Mouse (Mus musculus) ES-Bruce4 (cell line): Measurements from ENCODE around the gene Hist1h4k.

Experiments
- CTCF ChIP-seq: IDR thresholded peaks from one replicate; pipeline ENCODE4 v1.8.1; 2011; ENCODE audit warnings: low read depth, low read length
- EP300 ChIP-seq: IDR thresholded peaks from 2 replicates; pipeline ENCODE4 v1.6.1; 2011; ENCODE audit warnings: low read depth, low read length; ENCODE audit not compliant: insufficient read depth
- POLR2A ChIP-seq: IDR thresholded peaks from one replicate; pipeline ENCODE4 v1.8.1; 2011; ENCODE audit warnings: low read length; ENCODE audit not compliant: insufficient read depth

DNA sequence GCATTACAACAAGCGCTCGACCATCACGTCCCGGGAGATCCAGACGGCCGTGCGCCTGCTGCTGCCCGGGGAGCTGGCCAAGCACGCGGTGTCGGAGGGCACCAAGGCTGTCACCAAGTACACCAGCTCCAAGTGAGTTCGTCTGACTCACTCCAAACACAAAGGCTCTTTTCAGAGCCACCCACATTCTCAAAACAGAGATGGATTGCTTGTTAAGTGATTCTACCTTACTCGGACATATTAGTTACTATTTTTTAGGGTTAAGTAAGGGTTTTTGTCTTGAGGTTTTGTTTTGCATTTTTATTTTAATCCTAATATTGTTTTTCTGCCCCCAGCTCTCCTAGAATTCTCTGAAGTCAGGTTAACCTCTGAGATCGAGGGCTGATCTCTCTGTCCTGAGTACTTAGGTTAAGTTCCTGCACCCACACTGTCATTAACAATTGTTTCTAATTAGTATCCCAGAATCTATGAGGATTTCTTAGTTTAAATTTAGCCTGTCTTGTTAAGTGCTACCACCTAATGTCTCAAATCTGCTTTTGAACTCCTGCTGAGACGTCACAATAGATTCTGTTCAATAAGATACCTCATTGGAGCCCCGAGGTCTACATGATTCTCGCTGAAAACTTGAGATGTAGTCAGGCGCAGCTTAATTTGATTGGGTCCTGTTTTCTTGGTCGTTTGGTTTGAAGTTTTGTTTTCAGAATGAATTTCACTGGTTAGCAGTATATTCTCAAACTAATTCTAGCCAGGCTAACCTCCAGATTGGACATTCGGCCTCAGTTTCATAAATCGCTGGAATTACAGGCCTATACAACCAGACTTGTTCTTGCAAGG, 37.7 kb upstream of the Hist1h4k start:
- TF ChIP-seq CTCF: no peak
- no peak for TF ChIP-seq EP300
- TF ChIP-seq POLR2A: no peak
